Mouse (Mus musculus): ENCODE results near the gene Phldb3.
"Not testable (repeated sequence)": the region's sequence is repeated elsewhere in the genome, so short reads cannot be mapped to it uniquely, and the experiment has no call there.

The Phldb3 gene

DNA sequence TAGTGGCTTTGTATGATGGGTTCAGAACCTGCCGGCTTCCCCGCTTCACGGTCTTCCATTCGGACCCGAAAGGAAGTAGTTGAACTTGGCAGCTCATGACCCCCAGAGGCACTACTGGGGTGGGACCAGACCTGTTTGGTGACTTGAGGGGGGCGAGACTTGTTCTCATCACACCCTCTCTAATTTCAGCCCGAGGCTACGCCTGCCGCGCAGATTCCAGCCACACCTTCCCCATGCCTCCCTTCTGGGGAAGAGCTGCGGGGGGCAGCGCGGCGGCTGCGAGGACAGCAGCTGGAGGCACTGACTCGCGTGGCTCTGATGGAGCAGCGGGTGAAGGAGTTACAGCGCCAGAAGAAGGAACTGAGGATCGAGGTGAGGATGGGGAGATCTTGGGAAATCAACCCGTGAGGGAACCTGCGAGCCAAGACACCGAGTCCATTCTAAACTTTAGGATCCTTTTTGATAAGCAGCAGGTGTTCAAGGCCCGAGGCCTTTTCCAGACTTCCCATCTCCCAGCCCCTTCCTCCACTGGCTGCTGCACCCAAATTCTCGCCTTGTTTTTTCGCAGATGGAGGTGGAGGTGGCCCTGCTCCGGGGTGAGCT is 1.8 kb downstream of the Phldb3 start:
- peaks cover 63% of the 10 kb centered on the region for H3K4me1 ChIP-seq (replicated peaks; ENCODE audit: low read depth, low read length)
- TF ChIP-seq NANOG (IDR thresholded peaks at IDR 0.05; ENCODE audit: borderline replicate concordance, low read length), result no peak
- no peak for TF ChIP-seq POU5F1 (IDR thresholded peaks at IDR 0.05; ENCODE audit: borderline replicate concordance, low read length)
- TF ChIP-seq CTCF (conservative IDR thresholded peaks at IDR 0.05; ENCODE audit: low read length), result no peak

DNA sequence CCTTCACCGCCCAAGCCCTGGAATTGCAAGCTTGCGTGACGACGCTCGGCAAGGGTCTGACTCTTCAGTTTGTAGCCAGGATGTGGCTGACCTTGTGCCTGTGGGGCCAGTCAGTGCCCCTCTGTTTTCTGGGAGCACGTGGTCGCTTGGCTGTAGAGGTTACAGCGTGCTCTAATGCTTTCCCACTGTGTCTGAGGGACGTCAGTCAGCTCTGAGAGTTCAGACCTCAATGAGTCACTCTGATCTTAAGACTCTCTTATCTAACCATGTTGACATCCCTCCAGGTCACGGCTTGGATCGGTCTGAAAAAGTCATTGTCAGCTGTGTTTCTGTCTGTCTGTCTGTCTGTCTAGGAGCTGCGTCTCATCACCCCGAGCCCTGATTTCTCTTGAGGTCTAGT is 4.3 kb downstream of the Phldb3 start:
- Histone ChIP-seq H3K27me3 (ENCODE audit: insufficient read depth, low read length) (peaks cover 73% of the 10 kb centered on the region), H3K9me3 (ENCODE audit: low read length) (peaks cover 12% of the 10 kb centered on the region), H3K36me3 (ENCODE audit: insufficient read depth, low read length) (no peaks in the 10 kb centered on the region), H3K4me1 (replicated peaks; ENCODE audit: low read depth, low read length) (peaks cover 52% of the 10 kb centered on the region), H3K4me3 (replicated peaks; ENCODE audit: low read length) (no peak overlapping the region)
- TF ChIP-seq CTCF (conservative IDR thresholded peaks at IDR 0.05; ENCODE audit: low read length), result no peak
- TF ChIP-seq NANOG (IDR thresholded peaks at IDR 0.05; ENCODE audit: borderline replicate concordance, low read length), result no peak
- TF ChIP-seq POU5F1 (IDR thresholded peaks at IDR 0.05; ENCODE audit: borderline replicate concordance, low read length), result no peak

More for the DNA sequence above, 1.8 kb downstream of the Phldb3 start:
- Histone ChIP-seq H3K36me3 (ENCODE audit: insufficient read depth, low read length) (no peaks in the 10 kb centered on the region), H3K27me3 (ENCODE audit: insufficient read depth, low read length) (peaks cover 68% of the 10 kb centered on the region), H3K9me3 (ENCODE audit: low read length) (peaks cover 12% of the 10 kb centered on the region), H3K4me3 (replicated peaks; ENCODE audit: low read length) (peak overlapping the region; percentile 55)

DNA sequence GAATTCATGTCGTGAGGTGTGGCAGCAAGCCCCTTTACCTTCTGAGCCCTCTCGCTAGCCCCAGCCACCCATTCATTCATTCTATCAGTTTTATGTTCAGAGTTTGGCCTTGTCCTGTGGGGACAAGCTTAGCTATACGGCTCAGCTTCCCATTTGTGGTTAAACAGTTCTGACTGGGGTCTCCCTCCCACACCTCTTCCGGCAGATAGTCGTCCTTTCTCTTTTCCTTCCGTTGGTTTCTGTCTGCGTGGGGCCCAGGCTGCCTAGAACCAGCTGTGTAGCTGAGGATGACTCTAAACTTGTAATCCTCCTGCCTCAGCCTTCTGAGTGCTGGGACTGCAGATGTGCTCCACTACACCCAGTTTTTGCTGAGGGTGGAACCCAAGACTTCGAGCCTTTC is 7.2 kb downstream of the Phldb3 start:
- no peak for TF ChIP-seq NANOG (IDR thresholded peaks at IDR 0.05; ENCODE audit: borderline replicate concordance, low read length)
- no peak for TF ChIP-seq CTCF (conservative IDR thresholded peaks at IDR 0.05; ENCODE audit: low read length)
- peaks cover 45% of the 10 kb centered on the region for H3K27me3 ChIP-seq (ENCODE audit: insufficient read depth, low read length)
- H3K9me3 ChIP-seq (ENCODE audit: low read length), result peaks cover 7% of the 10 kb centered on the region
- H3K4me3 ChIP-seq (replicated peaks; ENCODE audit: low read length), result no peak overlapping the region
- H3K36me3 ChIP-seq (ENCODE audit: insufficient read depth, low read length), result no peaks in the 10 kb centered on the region
- H3K4me1 ChIP-seq (replicated peaks; ENCODE audit: low read depth, low read length), result peaks cover 24% of the 10 kb centered on the region

DNA sequence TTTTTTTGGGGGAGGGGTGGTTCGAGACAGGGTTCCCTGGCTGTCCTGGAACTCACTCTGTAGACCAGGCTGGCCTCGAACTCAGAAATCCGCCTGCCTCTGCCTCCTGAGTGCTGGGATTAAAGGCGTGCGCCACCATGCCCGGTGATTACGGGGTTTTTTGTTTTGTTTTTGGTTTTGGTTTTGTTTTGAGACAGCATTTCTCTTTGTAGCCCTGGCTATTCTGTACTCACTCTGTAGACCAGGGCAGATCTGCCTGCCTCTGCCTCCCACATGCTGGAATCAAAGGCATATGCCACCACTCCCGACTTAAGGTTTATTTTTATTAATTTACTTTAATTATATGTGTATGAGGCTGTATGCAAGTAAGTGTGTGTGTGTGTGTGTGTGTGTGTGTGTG is 7.8 kb downstream of the Phldb3 start:
- peaks cover 18% of the 10 kb centered on the region for H3K4me1 ChIP-seq (replicated peaks; ENCODE audit: low read depth, low read length)
- peaks cover 39% of the 10 kb centered on the region for H3K27me3 ChIP-seq (ENCODE audit: insufficient read depth, low read length)
- H3K36me3 ChIP-seq (ENCODE audit: insufficient read depth, low read length); H3K4me3 ChIP-seq (replicated peaks; ENCODE audit: low read length); H3K9me3 ChIP-seq (ENCODE audit: low read length): not testable (repeated sequence)

DNA sequence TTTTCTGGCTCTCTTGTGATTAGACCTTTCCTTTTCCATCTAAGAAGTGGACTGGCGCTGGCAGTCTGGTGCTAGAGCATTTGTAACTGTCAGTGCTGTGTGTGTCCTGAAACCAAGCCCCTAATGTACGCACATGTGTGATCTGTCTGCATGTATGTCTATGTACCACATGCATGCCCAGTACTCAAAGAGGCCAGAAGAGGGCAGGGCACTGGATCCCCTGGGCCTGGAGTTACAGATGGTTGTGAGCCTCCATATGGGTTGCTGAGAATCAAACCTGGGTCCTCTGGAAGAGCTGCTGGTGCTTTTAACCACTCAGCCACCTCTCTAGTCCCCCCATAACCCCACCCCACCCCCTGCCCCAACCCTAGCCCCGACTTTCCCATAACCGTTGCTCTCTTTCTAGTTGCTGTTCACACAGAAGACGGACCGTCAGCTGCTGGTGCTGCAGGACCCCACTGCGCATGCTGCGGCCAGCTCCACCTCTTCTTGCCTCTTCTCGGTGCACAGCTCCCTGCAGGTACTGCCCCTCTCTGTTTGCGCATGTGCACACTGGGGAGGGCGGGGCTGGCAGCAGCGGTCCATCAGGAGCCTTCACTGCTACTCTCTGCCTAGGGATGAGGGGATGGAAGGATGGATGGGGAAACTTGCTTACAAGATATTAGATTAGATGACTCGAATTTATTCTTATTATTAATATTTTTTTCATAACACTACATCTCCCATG is 9.3 kb downstream of the Phldb3 start:
- H3K27me3 ChIP-seq (ENCODE audit: insufficient read depth, low read length), result peaks cover 28% of the 10 kb centered on the region
- peaks cover 17% of the 10 kb centered on the region for H3K4me1 ChIP-seq (replicated peaks; ENCODE audit: low read depth, low read length)
- no peak for TF ChIP-seq POU5F1 (IDR thresholded peaks at IDR 0.05; ENCODE audit: borderline replicate concordance, low read length)
- TF ChIP-seq CTCF (conservative IDR thresholded peaks at IDR 0.05; ENCODE audit: low read length), result peak; percentile 41
- H3K36me3 ChIP-seq (ENCODE audit: insufficient read depth, low read length), result no peaks in the 10 kb centered on the region
- H3K4me3 ChIP-seq (replicated peaks; ENCODE audit: low read length), result peak overlapping the region; percentile 70
- peaks cover 9% of the 10 kb centered on the region for H3K9me3 ChIP-seq (ENCODE audit: low read length)

DNA sequence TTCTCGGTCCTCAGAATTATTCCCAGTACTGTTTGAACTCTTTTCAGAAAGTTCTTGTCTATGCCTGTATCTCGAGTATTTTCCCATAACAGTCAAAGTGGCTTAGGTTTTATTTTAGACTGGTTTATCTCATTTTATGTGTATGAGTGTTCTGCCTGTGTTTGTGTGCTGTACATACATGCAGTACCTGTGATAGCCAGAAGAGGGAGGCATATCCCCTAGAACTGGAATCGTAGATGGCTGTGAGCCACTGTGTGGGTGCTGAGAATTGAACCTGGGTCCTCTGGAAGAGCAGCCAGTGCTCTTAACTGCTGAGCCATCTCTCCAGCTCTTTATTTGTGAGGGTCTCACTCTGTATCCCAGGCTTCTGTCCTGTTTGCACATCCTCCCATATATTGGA is 10.6 kb downstream of the Phldb3 start:
- no peaks in the 10 kb centered on the region for H3K36me3 ChIP-seq (ENCODE audit: insufficient read depth, low read length)
- H3K4me1 ChIP-seq (replicated peaks; ENCODE audit: low read depth, low read length), result peaks cover 25% of the 10 kb centered on the region
- H3K9me3 ChIP-seq (ENCODE audit: low read length), result peaks cover 9% of the 10 kb centered on the region
- H3K27me3 ChIP-seq (ENCODE audit: insufficient read depth, low read length), result peaks cover 23% of the 10 kb centered on the region
- TF ChIP-seq CTCF (conservative IDR thresholded peaks at IDR 0.05; ENCODE audit: low read length), result peak; percentile 83
- TF ChIP-seq POU5F1 (IDR thresholded peaks at IDR 0.05; ENCODE audit: borderline replicate concordance, low read length), result no peak
- H3K4me3 ChIP-seq (replicated peaks; ENCODE audit: low read length), result no peak overlapping the region

DNA sequence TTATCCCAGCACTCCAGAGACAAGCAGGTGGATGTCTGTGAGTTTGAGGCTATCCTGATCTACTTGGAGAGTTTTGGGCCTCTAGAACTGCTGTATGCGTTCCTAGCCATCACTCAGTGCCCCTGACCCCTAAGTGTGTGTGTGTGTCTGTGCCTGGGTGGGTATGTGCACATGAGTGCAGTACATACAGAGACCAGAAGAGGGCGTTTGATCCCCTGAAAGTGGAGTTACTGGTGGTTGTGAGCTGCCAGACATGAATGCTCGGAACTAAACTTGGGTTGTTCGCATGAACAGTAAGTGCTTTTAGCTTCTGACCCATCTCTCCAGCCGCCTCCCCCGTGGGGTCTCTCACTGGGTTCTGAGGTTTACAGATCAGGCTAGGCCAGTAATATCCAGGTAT is 12.4 kb downstream of the Phldb3 start:
- peaks cover 9% of the 10 kb centered on the region for H3K9me3 ChIP-seq (ENCODE audit: low read length)
- peaks cover 38% of the 10 kb centered on the region for H3K4me1 ChIP-seq (replicated peaks; ENCODE audit: low read depth, low read length)
- no peaks in the 10 kb centered on the region for H3K36me3 ChIP-seq (ENCODE audit: insufficient read depth, low read length)
- peaks cover 11% of the 10 kb centered on the region; the same call in 1 of the 2 replicates for H3K27me3 ChIP-seq (ENCODE audit: insufficient read depth, low read length)
- H3K4me3 ChIP-seq (replicated peaks; ENCODE audit: low read length), result no peak overlapping the region
- TF ChIP-seq NANOG (IDR thresholded peaks at IDR 0.05; ENCODE audit: borderline replicate concordance, low read length) (no peak), CTCF (conservative IDR thresholded peaks at IDR 0.05; ENCODE audit: low read length) (peak; percentile 50), POU5F1 (IDR thresholded peaks at IDR 0.05; ENCODE audit: borderline replicate concordance, low read length) (no peak)

DNA sequence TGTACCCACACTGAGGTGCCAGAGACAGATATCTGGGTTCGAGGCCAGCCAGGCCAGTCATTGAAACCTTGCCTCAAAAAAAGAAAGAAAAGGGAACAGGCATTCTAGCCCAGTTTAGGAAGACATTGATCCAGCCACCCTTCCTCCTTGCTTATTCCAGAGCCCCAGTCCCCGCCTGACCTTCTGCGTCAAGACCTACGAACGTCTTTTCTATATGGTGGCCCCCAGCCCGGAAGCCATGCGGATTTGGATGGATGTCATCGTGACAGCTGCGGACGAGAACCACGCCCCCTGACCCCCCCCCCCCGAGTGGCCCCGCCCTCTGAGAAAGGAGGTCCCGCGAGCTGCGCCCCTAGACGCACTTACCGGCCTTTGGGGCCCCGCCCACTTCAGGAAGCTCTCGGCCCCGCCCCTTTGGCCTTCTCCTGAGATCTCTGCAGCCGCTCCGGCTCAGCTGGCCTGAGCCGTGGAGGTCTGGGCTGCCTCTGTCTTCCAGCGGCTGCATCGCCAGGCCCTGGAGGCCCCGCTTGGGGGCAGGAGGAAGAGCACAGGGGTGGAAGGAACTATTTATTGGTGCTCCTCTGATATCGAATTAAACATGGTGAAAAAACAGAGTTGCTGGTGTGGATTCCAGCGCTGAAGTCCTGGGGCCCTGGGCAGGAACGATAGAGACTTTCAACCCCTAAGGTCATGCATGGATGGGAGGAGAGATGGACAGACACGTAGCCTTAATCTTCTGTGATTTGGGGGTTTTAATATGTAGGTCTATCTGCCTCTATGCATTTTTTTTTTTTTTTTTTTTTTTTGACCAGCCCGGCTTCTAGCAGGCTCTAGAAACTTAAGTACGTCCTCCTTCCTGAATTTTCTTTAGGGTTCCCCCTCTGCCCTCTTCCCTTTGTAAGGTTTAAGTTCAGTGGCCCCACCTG is 18.4 kb downstream of the Phldb3 start:
- TF ChIP-seq NANOG (IDR thresholded peaks at IDR 0.05; ENCODE audit: borderline replicate concordance, low read length) (no peak), CTCF (conservative IDR thresholded peaks at IDR 0.05; ENCODE audit: low read length) (no peak), POU5F1 (IDR thresholded peaks at IDR 0.05; ENCODE audit: borderline replicate concordance, low read length) (no peak)
- peaks cover 47% of the 10 kb centered on the region for H3K4me1 ChIP-seq (replicated peaks; ENCODE audit: low read depth, low read length)
- H3K36me3 ChIP-seq (ENCODE audit: insufficient read depth, low read length), result no peaks in the 10 kb centered on the region
- peaks cover 10% of the 10 kb centered on the region for H3K9me3 ChIP-seq (ENCODE audit: low read length)
- H3K4me3 ChIP-seq (replicated peaks; ENCODE audit: low read length), result peak overlapping the region; percentile 61
- H3K27me3 ChIP-seq (ENCODE audit: insufficient read depth, low read length), result peaks cover 4% of the 10 kb centered on the region; the same call in 1 of the 2 replicates
